Mouse (Mus musculus): ENCODE data around the gene 2610044O15Rik8. TPM values are rescaled to one million over a fixed set of nuclear protein-coding genes. Genes with fewer than 3 reads are reported as not detected.
A peak's percentile ranks its signal among the peaks of the same experiment; 100 is the strongest.
"Not testable (repeated sequence)": the region's sequence is repeated elsewhere in the genome, so short reads cannot be mapped to it uniquely, and the experiment has no call there.

Gene 2610044O15Rik8
- 23.7 TPM in 2 replicates for polyA plus RNA-seq (2015; fragmentation: Nextera tagmentation; extraction: Ambion mirVana)

DNA sequence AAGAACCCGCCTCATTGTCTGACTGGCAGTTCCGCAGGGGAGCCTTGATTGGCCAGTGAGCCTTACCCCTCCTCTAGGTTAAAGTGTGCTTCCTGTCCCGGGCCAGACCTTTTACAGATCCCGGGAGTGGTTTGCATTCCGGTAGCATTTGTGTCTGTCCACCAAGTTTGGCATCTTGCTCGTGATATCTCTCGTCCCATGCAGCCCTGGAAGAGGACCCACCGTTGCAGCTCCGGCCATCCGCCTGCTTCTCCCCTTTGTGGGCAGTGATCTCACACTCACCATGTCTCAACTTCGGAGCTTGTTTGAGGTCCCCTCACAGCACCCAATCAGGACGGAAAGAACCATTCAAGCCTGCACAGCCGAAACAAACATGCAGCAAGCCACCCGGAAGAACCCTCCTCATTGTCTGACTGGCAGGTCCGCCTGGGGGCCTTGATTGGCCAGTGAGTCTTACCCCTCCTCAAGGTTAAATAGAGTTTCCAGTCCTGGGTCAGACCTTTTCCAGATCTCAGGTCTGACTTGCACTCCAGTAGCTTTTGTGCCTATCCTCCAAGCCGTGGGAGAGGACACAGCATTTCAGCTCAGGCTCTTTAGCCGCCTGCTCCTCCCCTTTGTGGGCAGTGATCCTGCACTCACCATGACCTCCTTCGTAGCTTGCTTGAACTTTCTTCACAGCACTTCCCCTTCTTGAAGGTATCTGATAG, at the start of gene 2610044O15Rik8:
Gene 2610044O15Rik8, minus strand, starts transcription at position 380 of the 707 bp plus-strand sequence.
- ATAC-seq (ENCODE audit: insufficient number of reproducible peaks, low FRiP score, low TSS enrichment, low read depth), result peak; percentile 98
- peak within 1 kb of the TSS; percentile 72 for H3K4me3 ChIP-seq (replicated peaks)
- no peaks in the 10 kb centered on the region for H3K36me3 ChIP-seq
- peak within 1 kb of the TSS; percentile 97 for H3K27ac ChIP-seq (replicated peaks)
- H3K27me3 ChIP-seq, result no peaks in the 10 kb centered on the region
- H3K9ac ChIP-seq, result peak within 1 kb of the TSS; percentile 47
- H3K9me3 ChIP-seq (replicated peaks), result no peaks in the 10 kb centered on the region
- WGBS, result under 1% methylated on average over 18 of the region's 18 CpGs
- peaks cover 8% of the 10 kb centered on the region for H3K4me1 ChIP-seq
- H3K4me2 ChIP-seq (replicated peaks), result peak within 1 kb of the TSS; percentile 65

DNA sequence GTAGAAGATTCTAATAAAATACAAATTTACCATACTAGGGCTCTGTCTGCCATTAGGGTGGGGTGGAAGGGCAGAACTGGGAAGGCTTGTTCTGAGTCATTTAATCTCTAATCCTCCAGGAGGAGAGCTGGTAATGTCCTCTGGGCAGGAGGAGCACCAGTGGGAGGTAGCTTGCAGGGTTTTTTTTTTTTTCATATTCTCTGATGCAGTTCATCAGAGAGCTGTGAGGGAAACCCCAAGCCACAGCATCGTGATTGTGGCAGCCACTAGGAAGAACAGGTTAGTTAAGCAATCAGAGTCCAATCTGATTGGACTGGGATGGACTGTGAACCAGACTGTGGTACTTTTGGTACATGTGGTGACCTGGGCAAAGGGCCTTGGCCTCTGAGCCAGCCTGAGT, 31.7 kb upstream of the 2610044O15Rik8 start:
- no peak overlapping the region for H3K4me2 ChIP-seq (replicated peaks)
- no peaks in the 10 kb centered on the region for H3K27me3 ChIP-seq
- H3K4me1 ChIP-seq, result no peaks in the 10 kb centered on the region
- peaks cover 13% of the 10 kb centered on the region; the same call in 1 of the 2 replicates for H3K36me3 ChIP-seq
- H3K27ac ChIP-seq (replicated peaks), result no peak overlapping the region
- H3K9ac ChIP-seq, result no peak overlapping the region
- ATAC-seq (ENCODE audit: insufficient number of reproducible peaks, low FRiP score, low TSS enrichment, low read depth), result no peak
- H3K4me3 ChIP-seq (replicated peaks), result no peak overlapping the region
- H3K9me3 ChIP-seq (replicated peaks), result peaks cover 7% of the 10 kb centered on the region; the same call in 1 of the 2 replicates
- WGBS, result 85% methylated on average over 1 of the region's 1 CpGs

DNA sequence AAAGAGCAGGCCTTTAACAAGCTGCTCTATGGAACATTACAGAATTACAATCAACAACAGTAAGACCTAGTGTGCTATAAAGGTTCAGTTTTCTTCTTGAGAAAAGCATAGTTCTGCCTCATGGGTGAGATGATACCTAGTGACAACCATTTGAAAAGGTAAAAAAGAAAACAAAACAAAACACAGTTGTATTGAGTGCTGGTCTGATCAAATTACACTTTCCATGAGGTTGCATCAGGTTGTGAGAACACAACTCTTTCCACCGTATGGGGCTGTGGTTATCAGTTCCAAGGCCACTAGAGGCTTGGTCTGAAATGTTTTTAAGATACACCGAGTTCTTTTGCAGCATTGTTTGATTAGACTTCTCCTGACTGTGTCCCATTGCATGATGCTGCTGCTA, 30.1 kb upstream of the 2610044O15Rik8 start:
- H3K27me3 ChIP-seq, result no peaks in the 10 kb centered on the region
- no peak overlapping the region for H3K9ac ChIP-seq
- no peaks in the 10 kb centered on the region for H3K4me1 ChIP-seq
- H3K4me2 ChIP-seq (replicated peaks), result peak overlapping the region; percentile 70; the same call in 1 of the 2 replicates
- no peak for ATAC-seq (ENCODE audit: insufficient number of reproducible peaks, low FRiP score, low TSS enrichment, low read depth)
- peaks cover 10% of the 10 kb centered on the region; the same call in 1 of the 2 replicates for H3K36me3 ChIP-seq
- no peak overlapping the region for H3K4me3 ChIP-seq (replicated peaks)
- H3K27ac ChIP-seq (replicated peaks), result no peak overlapping the region
- WGBS, result 70% methylated on average over 2 of the region's 2 CpGs
- H3K9me3 ChIP-seq (replicated peaks), result peaks cover 7% of the 10 kb centered on the region; the same call in 1 of the 2 replicates

DNA sequence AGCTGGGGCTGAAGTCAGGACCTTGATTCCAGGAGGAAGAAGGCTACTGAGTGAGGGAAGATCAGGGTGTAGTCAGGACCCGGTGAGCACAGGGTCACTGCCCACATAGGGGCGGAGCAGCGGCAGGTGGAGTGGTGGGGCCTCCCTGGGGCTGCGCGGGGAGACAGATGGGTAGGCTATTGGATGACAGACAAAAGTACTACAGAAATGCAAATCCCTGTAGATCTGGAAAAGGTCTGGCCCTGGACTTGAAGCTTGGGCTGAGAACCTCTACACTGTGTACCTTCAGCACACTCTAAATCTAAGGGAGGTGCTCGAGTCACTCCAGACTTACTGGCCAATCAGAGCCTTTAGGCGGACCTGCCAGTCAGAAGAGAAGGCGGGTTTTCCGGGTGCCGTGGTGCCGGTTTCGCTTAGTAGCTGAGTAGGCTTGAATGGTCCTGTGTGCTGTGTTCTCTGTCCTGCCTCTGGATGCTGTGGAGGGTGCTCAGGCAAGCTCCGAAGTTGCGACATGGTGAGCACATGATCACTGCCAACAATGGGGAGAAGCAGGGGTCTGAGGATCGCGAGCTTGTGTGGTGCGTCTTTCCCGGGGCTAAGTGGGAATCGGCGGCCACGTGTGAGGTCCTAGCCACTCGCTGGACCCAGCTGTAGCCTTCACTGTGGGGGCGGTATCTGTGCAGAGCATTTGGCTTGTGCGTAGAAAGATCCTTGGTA, 29.2 kb upstream of the 2610044O15Rik8 start:
- H3K9me3 ChIP-seq (replicated peaks); H3K27me3 ChIP-seq; H3K4me1 ChIP-seq; H3K36me3 ChIP-seq; H3K27ac ChIP-seq (replicated peaks): not testable (repeated sequence)
- H3K4me2 ChIP-seq (replicated peaks), result peak overlapping the region; percentile 70
- peak; percentile 93 for ATAC-seq (ENCODE audit: insufficient number of reproducible peaks, low FRiP score, low TSS enrichment, low read depth)
- H3K9ac ChIP-seq, result 0 out of 2 replicates have a peak overlapping the region, but pooled peaks have one; percentile 18
- WGBS, result 0% methylated on average over 24 of the region's 24 CpGs
- H3K4me3 ChIP-seq (replicated peaks), result peak overlapping the region; percentile 55

DNA sequence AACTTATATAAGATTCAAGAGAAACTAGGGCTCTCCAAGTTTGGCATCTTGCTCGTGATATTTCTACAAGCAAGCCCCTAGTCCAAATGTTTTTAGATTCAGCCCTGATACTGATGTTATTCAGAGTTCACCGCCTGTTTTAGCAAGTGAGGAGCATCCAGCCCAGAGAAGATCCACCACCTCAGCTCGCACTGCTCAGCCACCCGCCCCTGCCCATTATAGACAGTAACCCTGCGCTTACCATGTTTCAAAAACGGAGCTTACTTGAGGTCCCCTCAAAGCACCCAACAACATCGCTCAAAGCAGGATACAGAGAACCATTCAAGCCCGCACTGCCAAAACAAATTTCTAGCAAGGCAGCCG, 561 bp downstream of the 2610044O15Rik8 start:
- peak overlapping the region; percentile 47 for H3K9ac ChIP-seq
- peak overlapping the region; percentile 65 for H3K4me2 ChIP-seq (replicated peaks)
- H3K4me1 ChIP-seq, result peaks cover 8% of the 10 kb centered on the region
- peak overlapping the region; percentile 97 for H3K27ac ChIP-seq (replicated peaks)
- 0 out of 2 replicates have a peak, but pooled peaks have one; percentile 27 for ATAC-seq (ENCODE audit: insufficient number of reproducible peaks, low FRiP score, low TSS enrichment, low read depth)
- H3K27me3 ChIP-seq, result no peaks in the 10 kb centered on the region
- H3K9me3 ChIP-seq (replicated peaks), result no peaks in the 10 kb centered on the region
- WGBS, result 1% methylated on average over 9 of the region's 9 CpGs
- H3K4me3 ChIP-seq (replicated peaks), result peak overlapping the region; percentile 72
- H3K36me3 ChIP-seq, result no peaks in the 10 kb centered on the region

Other genes with a start within 250 kb of the 2610044O15Rik8 start
- gene Ccdc7a, start 168.9 kb downstream of the 2610044O15Rik8 start, polyA plus RNA-seq (2015; fragmentation: Nextera tagmentation; extraction: Ambion mirVana), result 0.18 TPM in 1 of 2 replicates, not detected in the other
- gene Ccdc7b, start 167.3 kb downstream of the 2610044O15Rik8 start, polyA plus RNA-seq (2015; fragmentation: Nextera tagmentation; extraction: Ambion mirVana), result not detected in 2 replicates
- gene Gm10999, start 102.7 kb downstream of the 2610044O15Rik8 start, polyA plus RNA-seq (2015; fragmentation: Nextera tagmentation; extraction: Ambion mirVana), result not detected in 2 replicates